Mouse (Mus musculus): ENCODE measurements around the gene Lars2.
"Not testable (repeated sequence)": the region's sequence is repeated elsewhere in the genome, so short reads cannot be mapped to it uniquely, and the experiment has no call there.

Lars2 gene

DNA sequence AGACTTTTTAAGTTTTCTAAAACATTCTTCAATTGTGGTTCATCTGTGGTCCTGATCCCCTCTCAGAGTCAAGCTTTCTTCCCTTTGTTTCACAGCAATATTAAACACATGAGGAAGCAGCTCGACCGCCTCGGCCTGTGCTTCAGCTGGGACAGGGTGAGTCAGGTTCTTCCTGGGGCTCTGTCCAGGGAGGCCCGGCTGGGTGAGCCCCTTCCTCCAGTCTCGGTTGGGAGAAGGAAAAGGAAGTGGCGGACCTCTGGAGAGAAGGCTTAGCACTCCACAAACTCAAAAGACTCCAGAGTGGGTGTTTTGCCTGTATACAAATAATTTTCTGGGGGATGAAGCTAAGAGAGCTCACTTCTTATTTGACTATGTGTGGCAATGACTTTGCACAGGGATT, 28.1 kb downstream of the Lars2 start:
- no peak for DNase-seq

DNA sequence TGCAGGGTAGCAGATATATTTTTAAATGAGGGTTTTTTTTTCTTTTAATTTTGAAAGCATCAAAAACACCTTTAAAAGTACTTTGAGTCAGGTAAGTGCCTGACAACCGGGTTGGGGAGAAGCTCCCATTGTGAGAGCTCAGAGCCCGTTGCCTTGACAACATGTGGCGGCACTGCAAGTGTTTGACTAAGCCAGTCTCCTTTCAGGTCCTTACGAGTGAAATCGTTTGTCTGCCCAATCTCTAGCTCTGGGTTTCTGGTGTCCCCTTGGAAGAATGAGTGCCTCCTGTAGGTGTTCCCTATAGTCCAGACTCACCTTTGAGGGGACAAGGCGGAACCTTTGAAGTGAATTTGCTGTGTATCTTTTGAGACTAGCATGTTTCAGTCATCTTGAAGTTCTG, 31.0 kb downstream of the Lars2 start:
- DNase-seq: no peak

DNA sequence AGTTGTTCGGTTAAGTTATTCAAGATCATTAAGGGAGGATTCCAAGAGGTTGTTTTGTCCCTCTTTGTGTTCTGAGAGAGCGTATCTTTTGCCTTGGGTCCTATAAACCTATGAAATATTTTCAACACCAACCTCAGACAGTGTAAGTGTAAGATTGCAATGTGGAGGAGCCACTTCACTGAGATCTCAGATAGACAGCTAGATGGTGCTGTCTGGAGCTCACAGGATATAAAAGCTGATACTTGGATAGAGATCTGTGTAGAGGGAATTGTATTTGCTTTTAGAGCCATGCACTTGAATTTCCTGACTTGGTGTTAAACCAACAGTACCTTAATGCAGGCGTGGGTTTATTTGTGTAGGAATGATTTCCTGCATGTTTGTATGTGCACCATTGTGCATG, 35.5 kb downstream of the Lars2 start:
- no peak for DNase-seq

DNA sequence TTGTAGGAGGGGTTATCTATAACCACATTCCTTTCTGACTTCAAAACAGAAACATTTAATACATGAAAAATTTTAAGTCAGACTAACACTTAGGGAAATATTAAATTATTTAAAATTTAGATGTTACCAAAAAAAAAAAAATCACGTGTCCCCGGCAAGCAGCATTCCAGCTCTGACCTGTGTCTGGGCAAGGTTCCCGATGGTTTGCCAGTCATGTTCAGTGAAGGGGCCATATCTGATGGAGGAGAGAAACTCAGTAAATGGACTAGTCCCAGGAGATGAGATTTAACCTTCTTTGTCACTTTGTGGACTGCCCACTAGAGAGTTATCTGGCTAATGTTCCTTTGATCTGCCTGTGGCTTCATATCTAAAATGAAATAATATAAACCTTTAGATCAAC, 36.3 kb downstream of the Lars2 start:
- DNase-seq: peak; percentile 28

DNA sequence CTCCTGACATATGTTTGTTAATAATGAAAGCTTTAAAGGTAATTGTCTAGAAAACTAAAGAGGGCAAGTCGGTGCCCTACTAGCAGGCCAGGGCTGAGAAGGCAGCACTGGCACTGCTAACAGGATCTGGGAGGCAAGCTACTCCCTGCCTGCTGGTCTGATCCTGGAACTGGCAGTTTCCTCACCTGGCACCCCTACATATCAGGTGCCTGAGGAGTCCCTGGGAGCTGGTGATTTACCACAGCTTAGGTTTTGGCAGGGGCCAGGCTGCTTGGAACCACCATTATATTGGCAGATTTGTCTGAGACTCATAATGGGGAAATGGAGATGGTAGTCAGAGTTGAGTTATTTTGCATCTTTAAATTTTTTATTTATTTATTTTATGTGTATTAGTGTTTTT, 38.5 kb downstream of the Lars2 start:
- DNase-seq: peak; percentile 28

DNA sequence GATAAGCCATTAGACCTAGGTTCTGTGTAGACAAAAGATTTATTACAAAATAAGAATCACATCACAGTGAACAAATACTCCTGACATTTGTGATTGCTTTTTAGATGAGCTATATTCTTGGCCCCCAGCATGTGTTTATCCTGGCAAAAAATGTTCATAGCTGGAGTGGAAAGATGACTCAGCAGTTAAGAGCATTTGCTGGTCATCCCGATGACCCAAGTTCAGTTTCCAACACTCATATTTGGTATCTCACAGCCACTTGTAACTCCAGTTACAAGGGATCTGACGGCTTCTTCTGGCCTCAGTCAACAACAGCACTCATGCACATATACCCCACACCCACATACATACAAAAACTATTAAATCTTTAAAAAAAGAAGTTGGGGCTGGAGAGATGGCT, 42.0 kb downstream of the Lars2 start:
- no peak for DNase-seq

DNA sequence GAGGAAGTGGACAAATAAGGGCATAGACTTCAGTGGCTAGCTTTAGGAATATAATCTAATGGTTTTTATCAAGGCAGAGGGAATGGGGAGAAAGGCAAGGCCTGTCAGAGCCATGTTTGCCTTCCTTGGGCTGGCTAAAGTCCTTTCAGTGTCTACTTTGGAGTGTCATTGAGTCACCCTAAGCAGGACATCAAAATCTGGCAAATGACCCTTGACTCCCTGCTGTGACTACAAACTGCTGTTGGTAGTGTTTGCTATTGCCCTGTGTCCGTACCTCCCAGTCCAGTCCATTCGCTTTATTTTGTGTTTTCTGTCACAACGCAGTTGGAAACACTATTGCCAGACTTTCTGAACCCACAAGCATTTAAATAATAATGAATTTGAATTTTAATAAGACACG, 63.1 kb downstream of the Lars2 start:
- no peak for DNase-seq

DNA sequence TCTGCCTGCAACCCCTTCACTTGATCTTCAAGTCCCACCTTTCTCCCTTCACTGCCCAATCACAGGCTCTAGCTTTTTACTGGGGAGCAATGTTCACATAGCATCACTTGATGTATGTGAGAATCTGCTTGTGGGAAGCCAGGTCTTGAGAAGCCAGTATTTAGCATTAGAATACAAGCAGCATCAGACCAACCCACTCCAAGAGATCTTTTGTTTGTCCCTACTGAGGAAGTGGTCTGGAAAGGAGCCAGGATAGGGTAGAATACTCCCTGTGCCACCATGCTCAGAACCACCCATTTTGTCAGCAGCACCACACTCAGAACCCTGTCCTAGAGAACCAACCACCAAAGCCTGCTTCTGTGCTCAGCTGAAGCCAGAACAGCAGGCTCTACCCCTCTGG, 64.2 kb downstream of the Lars2 start:
- no peak for DNase-seq

DNA sequence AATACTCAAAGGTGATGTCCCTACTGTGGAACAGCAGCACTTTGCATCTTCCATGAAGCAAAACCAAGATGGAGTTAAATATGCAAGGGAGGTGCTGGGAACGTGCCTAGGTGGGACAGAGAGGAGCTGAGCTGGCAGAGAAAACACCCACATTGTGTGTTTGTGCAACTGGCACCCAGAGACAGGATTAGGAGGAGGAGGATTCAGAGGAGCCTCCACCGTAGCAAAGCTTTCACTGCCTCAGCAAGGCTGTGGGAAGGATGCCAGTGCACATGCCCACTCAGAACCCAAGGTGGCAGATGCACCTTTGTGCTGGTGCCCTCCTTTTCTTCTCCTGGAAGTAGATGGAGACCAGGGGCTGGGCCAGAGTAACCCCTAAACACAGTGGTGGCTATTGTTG, 71.5 kb downstream of the Lars2 start:
- DNase-seq: no peak

DNA sequence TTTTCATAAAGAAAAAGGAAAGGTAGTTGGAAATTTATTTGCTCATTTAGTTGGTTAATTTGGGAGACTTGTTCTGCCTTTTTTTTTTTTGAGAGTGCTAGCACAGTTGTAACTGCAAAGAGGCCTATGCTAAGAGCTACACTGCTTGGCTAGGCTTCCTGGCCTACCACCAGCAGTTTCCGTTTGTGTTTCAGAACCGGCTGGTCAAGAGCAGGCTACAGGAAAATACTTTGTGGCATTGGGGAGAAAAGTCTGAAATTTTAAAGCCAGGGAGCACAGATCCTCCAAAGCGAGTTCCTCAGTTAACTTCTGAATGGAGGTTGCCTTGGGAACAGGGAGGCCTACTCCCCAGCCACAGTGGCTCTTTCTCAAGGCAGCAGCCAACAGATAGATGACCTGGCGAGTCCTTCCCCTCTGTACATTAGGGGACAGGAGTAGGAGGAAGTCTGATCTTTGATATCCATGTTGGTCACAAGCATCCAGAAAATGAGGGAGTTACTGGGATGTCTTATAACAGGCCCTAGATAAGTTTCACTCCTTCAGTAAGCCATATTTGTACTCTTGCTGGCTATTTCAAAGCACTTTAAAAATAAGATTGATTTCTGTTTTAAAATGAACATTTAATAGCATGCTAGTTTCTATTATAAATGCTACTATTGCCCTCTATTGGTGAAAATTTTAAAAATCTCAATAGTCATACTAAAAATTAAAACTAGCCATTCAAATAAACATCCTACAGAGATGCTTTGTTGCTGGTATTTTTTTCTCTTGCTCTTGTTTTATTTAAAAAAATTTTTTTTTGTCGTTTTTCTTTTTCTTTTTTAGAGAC, 73.7 kb downstream of the Lars2 start:
- DNase-seq: no peak

DNA sequence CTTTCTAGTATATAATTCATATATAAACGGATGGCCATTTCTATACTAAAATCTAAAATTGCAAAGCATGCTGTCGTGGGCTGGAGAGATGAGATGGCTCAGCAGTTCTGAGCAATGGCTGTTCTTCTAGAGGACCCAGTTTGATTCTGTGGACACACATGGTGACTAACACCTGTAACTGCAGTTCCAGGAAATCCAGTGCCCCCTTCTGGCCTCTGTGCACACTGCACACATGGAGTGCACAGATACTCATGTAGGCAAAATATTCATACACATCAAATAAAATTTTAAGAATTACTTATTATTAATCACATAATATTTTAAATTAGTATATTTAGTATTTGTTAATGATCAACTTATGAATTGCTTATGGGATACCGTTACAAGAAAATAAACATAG, 80.4 kb downstream of the Lars2 start:
- DNase-seq: not testable (repeated sequence)

DNA sequence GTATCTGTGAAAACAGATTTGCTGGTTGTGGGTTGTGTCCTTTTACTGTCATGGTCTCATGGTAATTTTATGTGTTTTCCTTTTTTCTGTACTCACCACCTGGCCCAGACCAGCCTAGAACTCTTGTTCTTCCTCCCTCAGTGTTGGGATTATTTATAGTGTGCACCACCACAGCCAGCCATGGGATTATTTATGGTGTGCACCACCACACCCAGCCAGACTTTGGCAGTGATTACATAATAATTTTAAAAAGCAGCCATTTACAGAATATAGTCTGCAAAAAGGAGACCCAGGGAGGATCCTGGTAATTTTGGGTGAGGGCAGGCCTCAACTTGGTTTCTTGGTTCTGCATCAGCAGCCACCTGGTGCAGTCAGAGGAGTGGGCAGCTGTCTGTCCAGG, 81.9 kb downstream of the Lars2 start:
- no peak for DNase-seq

DNA sequence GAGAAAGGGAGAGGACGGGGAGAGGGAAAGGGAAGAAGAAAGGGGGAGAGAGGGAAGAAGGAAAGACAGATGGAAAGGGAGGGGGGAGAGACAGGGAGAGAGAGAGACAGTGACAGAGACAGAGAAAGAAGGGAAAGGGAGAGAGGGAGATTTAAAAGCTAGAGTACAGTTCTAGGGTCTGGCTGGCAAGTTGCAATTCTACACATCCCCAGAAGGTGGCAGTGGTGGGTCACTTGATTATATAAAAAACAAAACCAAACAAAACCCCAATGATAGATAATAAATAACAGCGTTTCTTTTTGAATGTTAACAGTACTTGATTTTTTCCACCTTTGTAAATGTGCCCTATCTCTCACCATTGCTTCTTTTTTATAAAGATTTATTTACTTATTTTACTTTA, 83.4 kb downstream of the Lars2 start:
- DNase-seq: no peak

DNA sequence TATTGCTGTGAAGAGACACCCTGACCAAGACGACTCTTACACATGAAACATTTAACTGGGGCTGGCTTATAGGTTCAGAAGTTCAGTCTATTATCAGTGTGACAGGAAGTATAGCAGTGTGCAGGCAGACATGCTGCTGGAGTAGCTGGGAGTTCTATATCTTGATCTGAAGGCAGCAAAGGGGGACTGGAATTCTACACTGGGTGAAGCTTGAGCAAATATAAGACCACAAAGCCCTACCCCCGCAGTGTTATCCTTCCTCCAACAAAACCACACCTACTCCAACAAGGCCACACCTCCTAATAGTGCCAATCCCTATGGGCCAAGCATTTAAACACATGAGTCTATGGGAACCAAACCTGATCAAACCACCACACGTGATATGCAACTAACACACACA, 85.0 kb downstream of the Lars2 start:
- DNase-seq: no peak

DNA sequence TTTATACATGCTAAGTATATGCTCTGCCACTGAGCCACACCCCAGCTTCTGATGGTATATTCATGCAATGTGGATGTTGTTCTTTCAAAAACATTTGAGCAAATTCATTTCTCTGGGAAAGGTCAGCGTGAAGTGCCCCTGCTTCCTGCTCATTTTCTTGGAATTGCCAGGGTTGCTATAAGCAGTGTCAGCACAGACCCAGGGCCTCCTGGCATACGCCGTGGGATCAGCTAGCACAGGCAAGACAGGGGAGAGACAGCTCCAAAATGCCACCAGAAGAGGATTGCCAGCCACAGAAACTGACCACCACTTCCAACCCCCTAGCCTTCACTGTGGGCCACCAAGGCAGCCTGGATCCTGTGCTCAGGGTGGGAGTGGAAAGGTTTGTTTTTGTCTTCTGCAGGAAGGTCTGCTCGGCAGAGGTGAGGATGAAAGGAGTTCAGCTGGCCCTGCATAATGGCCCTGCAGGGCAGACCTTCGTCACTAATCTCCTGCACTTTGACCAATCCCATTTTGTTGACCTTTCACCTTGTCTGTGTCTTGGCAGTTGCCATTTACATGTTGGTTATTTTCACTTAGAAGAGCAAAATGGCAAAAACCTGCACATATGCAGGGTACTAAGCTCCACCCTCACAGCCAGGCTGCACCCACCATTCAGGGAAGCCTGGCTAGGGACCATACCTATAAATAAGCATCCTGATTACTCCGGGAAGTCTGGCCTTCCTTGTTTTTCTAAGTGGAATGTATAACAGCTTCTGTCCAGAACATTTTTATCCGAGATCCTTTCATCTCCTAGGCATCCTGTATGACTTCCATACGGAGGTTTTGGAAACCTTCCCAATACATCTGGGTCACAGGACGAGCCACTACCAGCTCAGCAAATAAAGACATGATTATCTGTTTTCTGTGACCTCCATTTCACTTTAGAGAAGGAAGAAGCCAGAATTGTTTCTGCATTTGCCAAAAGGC, 90.2 kb downstream of the Lars2 start:
- no peak for DNase-seq

DNA sequence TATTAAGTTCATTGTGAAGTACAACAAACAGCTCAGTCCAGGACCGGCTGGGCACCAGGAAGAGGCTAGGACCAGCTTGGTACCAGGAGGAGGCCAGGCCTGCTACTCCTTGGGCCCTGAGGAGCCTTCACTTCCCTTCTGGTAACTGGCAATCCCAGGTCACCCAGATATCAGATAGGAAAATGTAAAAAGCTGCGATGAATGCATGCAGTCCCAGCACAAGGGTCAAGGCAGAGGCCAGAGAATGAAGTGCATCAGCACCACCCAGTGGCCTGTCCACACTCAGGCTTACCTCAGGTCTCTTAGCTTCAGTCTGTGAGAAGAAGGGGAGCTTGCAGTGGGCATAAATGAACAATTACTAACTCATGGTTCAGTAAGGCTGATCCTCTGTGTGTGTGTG, 90.9 kb downstream of the Lars2 start:
- peak; percentile 64 for DNase-seq

DNA sequence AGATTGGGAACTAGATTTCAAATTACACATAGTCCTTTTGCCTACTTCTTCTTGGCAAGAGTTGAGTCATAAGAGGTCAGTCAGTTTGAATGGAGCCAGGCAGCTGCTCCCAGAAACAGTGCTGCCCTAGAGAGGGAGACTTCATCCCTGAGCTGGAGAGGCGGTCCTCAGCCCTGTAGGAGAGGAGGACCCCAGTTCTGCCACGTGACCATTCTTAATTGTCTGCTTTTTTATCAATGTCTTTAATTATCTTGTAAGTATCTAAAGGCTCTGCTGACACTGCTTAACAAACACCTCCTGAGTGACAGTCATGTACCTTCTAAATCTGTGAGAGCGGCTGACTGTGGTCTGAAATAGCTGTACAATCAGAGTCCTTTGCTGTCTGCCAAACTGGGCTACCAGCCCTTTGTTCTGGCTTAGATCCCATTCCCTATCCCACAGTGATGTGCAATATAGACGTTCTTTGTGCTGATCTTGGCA, 100.5 kb downstream of the Lars2 start:
- no peak for DNase-seq

DNA sequence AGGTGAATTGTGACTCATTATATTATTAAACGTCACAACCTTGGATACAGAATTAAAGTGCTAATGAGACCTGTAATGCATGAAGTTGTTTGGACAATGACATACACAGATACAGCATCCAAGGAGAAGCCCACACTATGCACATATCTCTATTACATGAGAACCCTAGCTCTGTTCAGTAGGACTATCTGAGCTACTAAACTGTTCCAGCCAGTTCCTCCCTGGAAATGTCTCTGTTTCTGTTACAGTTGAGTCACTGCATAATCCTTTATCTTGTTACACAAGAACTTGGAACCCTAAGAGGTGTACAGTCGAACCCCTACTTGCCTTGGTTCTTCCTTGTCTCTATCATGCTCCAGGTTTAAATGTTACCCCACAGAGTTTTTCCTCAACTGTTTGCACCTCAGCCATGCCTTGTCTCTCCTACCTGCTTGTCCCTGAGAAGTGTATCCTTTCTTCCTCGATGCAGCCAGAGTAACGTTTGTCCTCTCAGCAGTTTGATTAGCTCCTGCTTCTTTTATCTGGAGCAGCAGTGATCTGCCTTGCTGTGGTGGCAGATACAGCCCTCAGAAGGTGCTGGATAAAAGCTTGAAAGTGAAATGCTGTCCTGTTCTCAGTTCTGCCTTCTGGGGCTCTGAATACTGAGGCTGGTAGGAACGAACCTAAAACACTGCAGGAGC, 101.8 kb downstream of the Lars2 start:
- no peak for DNase-seq

DNA sequence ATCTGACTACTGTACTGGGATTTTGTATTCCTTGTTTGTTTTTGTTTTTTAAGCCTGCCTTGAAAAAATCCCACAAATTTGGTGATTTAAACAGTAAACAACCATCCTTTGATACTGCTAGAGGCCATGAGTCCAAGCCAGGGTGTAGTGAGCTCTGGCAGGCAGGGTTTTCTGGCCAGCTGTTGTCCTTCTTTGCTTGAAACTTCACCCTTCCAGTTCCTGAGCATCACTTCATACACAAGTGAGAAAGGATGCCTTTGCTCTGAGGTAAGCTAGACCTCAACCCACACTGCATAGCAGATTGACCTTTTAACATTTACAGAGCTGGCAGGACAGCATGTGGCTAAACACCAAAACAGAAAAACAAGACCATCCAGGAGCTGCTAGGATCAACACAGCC, 102.4 kb downstream of the Lars2 start:
- no peak for DNase-seq

DNA sequence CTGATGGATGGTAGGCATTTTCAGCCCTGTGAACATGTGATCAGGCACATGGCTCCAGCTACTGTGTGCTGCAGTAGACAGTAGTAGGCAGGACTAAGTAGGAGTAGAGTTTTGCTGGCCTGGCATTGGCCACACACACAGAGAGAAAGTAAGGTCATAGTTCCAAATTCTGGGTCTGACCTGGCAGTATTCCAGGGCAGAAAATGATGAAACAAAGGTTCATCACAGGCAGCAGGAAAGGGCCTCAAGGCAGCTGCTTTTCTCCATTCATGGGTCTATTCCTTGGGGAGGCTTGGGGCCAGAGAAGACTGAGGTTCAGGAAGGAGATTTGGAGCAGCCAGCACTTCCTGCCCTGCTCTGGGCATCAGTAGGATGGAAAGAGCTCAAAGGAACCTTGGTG, 106.7 kb downstream of the Lars2 start:
- no peak for DNase-seq

DNA sequence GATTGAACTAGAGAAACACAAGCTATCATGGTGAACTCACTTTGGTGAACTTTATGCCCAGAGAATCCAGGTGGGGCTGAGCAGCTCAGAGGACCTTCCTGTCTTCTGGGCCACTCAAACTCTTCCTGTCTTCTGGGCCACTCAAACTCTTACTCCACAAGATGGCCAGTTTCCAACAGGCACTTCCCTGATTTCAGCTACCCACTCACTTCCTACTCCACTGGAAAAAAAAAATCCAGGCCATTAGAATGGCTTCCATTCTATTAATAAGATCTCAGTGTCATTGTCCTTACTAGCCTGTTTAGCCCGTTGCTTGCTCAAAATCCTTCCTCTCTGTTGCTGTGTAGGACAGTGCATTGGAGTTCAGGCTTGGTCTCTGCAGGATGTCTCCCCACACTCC, 108.8 kb downstream of the Lars2 start:
- no peak for DNase-seq

DNA sequence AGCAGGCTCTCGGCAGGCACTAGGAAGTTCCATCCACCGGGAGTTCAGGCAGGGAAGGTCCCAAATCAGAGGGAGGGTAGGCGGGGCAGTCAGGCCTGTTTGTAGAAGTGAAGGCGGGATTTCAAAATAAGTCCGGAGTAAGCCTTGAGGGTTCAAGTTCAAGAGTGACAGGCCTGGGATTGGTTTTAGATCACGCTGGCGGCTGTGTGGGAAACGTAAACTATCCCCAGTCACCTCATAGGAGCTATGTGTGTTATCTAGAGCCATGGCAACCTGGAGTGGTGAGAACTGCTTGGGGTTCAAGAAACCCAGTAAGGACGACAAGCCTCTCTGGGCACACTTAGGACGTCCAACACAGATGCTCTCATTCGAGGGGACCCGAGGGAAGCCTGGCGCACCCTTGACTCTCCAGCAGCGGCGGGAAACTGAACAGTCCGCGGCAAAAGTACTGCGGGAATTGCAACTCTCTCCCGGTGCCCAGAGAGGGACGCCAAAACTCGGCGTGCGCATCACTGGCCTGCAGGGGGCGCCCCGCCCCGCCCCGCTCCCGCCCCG, 111.4 kb downstream of the Lars2 start:
- peak; percentile 36 for DNase-seq

DNA sequence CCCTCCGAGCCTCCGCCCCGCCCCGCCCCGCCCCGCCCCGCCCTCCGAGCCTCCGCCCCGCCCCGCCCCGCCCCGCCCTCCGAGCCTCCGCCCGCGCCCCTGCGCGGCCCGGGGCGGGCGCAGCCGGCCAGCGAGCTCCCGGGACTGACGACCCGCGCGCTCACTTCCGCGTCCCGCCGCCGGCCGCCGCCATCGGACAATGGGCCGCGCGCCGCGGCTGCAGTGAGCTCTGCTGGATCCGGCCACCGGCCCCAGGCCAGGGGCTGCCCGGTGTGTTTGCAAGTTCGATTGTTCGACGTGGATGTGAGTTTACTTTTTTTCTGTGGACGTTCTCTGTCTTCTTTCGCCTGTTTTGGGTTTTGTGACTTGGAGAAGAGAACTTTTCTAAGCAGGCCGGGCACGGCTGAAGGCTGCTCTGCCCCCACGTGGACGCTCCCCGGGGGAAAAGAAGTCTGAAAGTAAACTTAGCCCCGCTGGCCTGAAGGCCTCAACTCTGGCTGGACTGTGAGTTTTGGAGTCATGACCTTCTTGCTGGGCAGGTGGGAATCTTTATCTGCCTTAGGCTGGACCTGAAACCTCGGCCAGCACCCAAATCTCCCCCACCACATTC, 112.0 kb downstream of the Lars2 start, which contains the start of gene Limd1:
TSS of gene Limd1 (plus strand) at position 121 of the 610 bp plus-strand sequence.
- DNase-seq: peak; percentile 48

Data from cerebellum, adult 11-12 months (tissue).